In the genomic region with DNA sequence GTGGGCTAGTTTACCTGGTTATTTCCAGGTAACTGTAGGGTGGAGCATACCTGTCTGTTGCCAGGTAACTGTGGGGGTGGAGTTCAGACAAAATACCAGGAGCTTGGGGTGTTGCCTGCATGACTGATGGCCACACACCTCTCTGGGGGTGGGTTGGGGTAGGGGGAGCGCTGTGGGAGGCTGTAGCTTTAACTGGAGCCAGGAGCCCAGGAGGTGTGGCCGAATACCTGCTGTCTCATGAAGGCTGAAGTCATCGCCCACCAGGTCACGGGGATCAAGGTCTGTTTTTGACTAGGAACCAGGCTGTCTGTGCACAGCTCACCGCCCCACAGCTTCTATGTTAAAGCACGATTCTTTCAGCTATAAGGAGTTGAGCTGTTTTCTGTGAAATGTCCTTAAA, we compare ENCODE assay signal across 20 mouse cellular contexts.
DNase-seq lines count a peak whose midpoint lies in the region; ATAC-seq and TF ChIP-seq lines count a peak whose summit lies in the region.
"Had no signal": no experiment of that assay in that cellular context is flagged by ENCODE, and none has a peak within 500 bp of the region (broad histone marks: within the 10 kb centered on the region; RNA-seq: fewer than 3 reads in every experiment).

No protein-coding gene starts in this region.

- H3K4me1 ChIP-seq in intestine, embryonic 15.5 days (replicated peaks), result no peaks in the 10 kb centered on the region
- no peaks in the 10 kb centered on the region for H3K4me1 ChIP-seq in kidney, adult 2 months (ENCODE audit: control insufficient read depth, insufficient read depth, low read length)
- H3K4me1 ChIP-seq in stomach, embryonic 14.5 days (ENCODE audit: control insufficient read depth, insufficient read depth, low read length), result no peaks in the 10 kb centered on the region
- no peaks in the 10 kb centered on the region for H3K4me1 ChIP-seq in forebrain, embryonic 15.5 days
- H3K4me1 ChIP-seq: forebrain, embryonic 12.5 days; midbrain, embryonic 12.5 days had no signal

- H3K36me3 ChIP-seq in intestine, embryonic 15.5 days, result no peaks in the 10 kb centered on the region
- H3K36me3 ChIP-seq in kidney, adult 2 months (ENCODE audit: control insufficient read depth, insufficient read depth, low read length), result no peaks in the 10 kb centered on the region
- no peaks in the 10 kb centered on the region for H3K36me3 ChIP-seq in stomach, embryonic 14.5 days (ENCODE audit: control insufficient read depth, insufficient read depth, low read length)
- H3K36me3 ChIP-seq in forebrain, embryonic 15.5 days, result no peaks in the 10 kb centered on the region
- H3K36me3 ChIP-seq: forebrain, embryonic 12.5 days; midbrain, embryonic 12.5 days had no signal

- H3K9me3 ChIP-seq in intestine, embryonic 15.5 days, result no peaks in the 10 kb centered on the region
- no peaks in the 10 kb centered on the region for H3K9me3 ChIP-seq in stomach, embryonic 14.5 days (ENCODE audit: control insufficient read depth, low read depth, low read length)
- H3K9me3 ChIP-seq in forebrain, embryonic 15.5 days, result no peaks in the 10 kb centered on the region
- H3K9me3 ChIP-seq: forebrain, embryonic 12.5 days; midbrain, embryonic 12.5 days had no signal

- no peak for TF ChIP-seq CTCF in kidney, adult 2 months (conservative IDR thresholded peaks at IDR 0.05; ENCODE audit: insufficient read depth, insufficient read length, low read depth, low read length)

- TF ChIP-seq POLR2A in kidney, adult 2 months (IDR thresholded peaks at IDR 0.05; ENCODE audit: low read depth, low read length), result no peak

- H3K27me3 ChIP-seq in intestine, embryonic 15.5 days (replicated peaks), result no peaks in the 10 kb centered on the region
- H3K27me3 ChIP-seq in kidney, adult 2 months (replicated peaks; ENCODE audit: control insufficient read depth, insufficient read depth, low read length), result no peaks in the 10 kb centered on the region
- H3K27me3 ChIP-seq in stomach, embryonic 14.5 days (ENCODE audit: control insufficient read depth, insufficient read depth, low read length), result no peaks in the 10 kb centered on the region
- H3K27me3 ChIP-seq in forebrain, embryonic 15.5 days, result no peaks in the 10 kb centered on the region
- H3K27me3 ChIP-seq: forebrain, embryonic 12.5 days; midbrain, embryonic 12.5 days had no signal

- ATAC-seq in intestine, embryonic 15.5 days, result peak; percentile 68
- ATAC-seq in stomach, embryonic 14.5 days (ENCODE audit: insufficient number of reproducible peaks, insufficient read depth, low FRiP score, low read depth), result peak; percentile 73
- ATAC-seq in forebrain, embryonic 15.5 days (replicated peaks), result no peak
- ATAC-seq: CD4-positive, CD25-positive, alpha-beta regulatory T cell, adult 4 months had no signal

- peak; percentile 63 for DNase-seq in kidney, adult 2 months
- peak; percentile 64 to 66 for DNase-seq in kidney, postnatal 36 days
- DNase-seq in adrenal gland, postnatal 4 days (ENCODE audit: low spot score in 2 of 2), result no peak
- no peak for DNase-seq in frontal cortex, postnatal 14 days (ENCODE audit: low spot score in 2 of 2)
- DNase-seq: adrenal gland, postnatal 14 days; cerebellum, adult 8-10 months; gastrocnemius, adult 2 months; heart, adult 2 months; heart, postnatal 10 days; layer of hippocampus, adult 9-11 months; lung, postnatal 36 days; right cerebral cortex, adult 18-20 months had no signal

- no peak overlapping the region for H3K4me2 ChIP-seq in intestine, embryonic 15.5 days (replicated peaks)
- no peak overlapping the region for H3K4me2 ChIP-seq in stomach, embryonic 14.5 days (replicated peaks; ENCODE audit: low read depth, low read length)
- no peak overlapping the region for H3K4me2 ChIP-seq in forebrain, embryonic 15.5 days (replicated peaks)
- H3K4me2 ChIP-seq: forebrain, embryonic 12.5 days; midbrain, embryonic 12.5 days had no signal

- WGBS in intestine, embryonic 15.5 days, result 34% methylated on average over 6 of the region's 6 CpGs
- 24% methylated on average over 6 of the region's 6 CpGs for WGBS in kidney, adult 2 months
- 43% methylated on average over 6 of the region's 6 CpGs for WGBS in stomach, embryonic 14.5 days
- 56% methylated on average over 6 of the region's 6 CpGs for WGBS in forebrain, embryonic 15.5 days

- H3K4me3 ChIP-seq in intestine, embryonic 15.5 days (replicated peaks), result no peak overlapping the region
- no peak overlapping the region for H3K4me3 ChIP-seq in kidney, adult 2 months (ENCODE audit: insufficient read depth, low read depth, low read length)
- H3K4me3 ChIP-seq in stomach, embryonic 14.5 days (ENCODE audit: low read depth, low read length), result no peak overlapping the region
- H3K4me3 ChIP-seq in forebrain, embryonic 15.5 days, result no peak overlapping the region
- H3K4me3 ChIP-seq: forebrain, embryonic 12.5 days; gastrocnemius, adult 2 months; heart, adult 2 months; midbrain, embryonic 12.5 days; myocyte had no signal

- H3K9ac ChIP-seq in intestine, embryonic 15.5 days, result no peak overlapping the region
- H3K9ac ChIP-seq in stomach, embryonic 14.5 days (replicated peaks; ENCODE audit: low read depth, low read length), result no peak overlapping the region
- H3K9ac ChIP-seq in forebrain, embryonic 15.5 days (replicated peaks), result no peak overlapping the region
- H3K9ac ChIP-seq: forebrain, embryonic 12.5 days; midbrain, embryonic 12.5 days had no signal

- no peak overlapping the region for H3K27ac ChIP-seq in intestine, embryonic 15.5 days
- peak overlapping the region; percentile 53; the same call in 1 of the 2 replicates for H3K27ac ChIP-seq in kidney, adult 2 months (ENCODE audit: insufficient read depth, low read depth, low read length)
- no peak overlapping the region for H3K27ac ChIP-seq in stomach, embryonic 14.5 days (ENCODE audit: low read length)
- no peak overlapping the region for H3K27ac ChIP-seq in forebrain, embryonic 15.5 days (replicated peaks)
- H3K27ac ChIP-seq: forebrain, embryonic 12.5 days; gastrocnemius, adult 2 months; heart, adult 2 months; hindbrain, postnatal 0 days; midbrain, embryonic 12.5 days had no signal

Comparison
In these comparisons a context has a peak if more than half of its experiments do, and no peak if none do; other contexts are left out.
1. DNase-seq: peak in kidney, adult 2 months (single experiment) and kidney, postnatal 36 days (2 of 2); none in adrenal gland, postnatal 4 days (0 of 2) and frontal cortex, postnatal 14 days (0 of 2).